Mouse (Mus musculus) lung, embryonic 14.5 days (tissue): ENCODE measurements around the gene Esrrb. TPM values are rescaled to one million over a fixed set of nuclear protein-coding genes. Genes with fewer than 3 reads are reported as not detected.
A peak's percentile ranks its signal among the peaks of the same experiment; 100 is the strongest.

ENCODE experiments used
- ATAC-seq: fragments of 200-750 bp; cut with Nextera tagmentation; 2 replicates; pipeline ENCODE4 v1.8.0; 2017; ENCODE audit warnings: mild to moderate bottlenecking, moderate TSS enrichment, moderate library complexity; ENCODE audit not compliant: insufficient read depth
- DNase-seq: peaks from one replicate; pipeline ENCODE4 v3.0.0-alpha.2; 2015
- H3K27ac ChIP-seq: fragments of 300-500 bp; sonication (generic); 2 replicates; pipeline ENCODE4 v1.5.1; 2014; ENCODE audit warnings: low read depth, mild to moderate bottlenecking, moderate library complexity
- H3K27me3 ChIP-seq: fragments of 300-500 bp; sonication (generic); 2 replicates; pipeline ENCODE4 v1.6.1; 2014; ENCODE audit warnings: low read length, control low read depth; ENCODE audit not compliant: insufficient read depth
- H3K36me3 ChIP-seq: fragments of 300-500 bp; sonication (generic); 2 replicates; pipeline ENCODE4 v1.6.1; 2014; ENCODE audit warnings: control low read depth; ENCODE audit not compliant: insufficient read depth
- H3K4me1 ChIP-seq: fragments of 300-500 bp; sonication (generic); 2 replicates; pipeline ENCODE4 v1.6.1; 2014; ENCODE audit warnings: antibody characterized with exemption, control low read depth; ENCODE audit not compliant: insufficient read depth
- H3K4me2 ChIP-seq: fragments of 300-500 bp; sonication (generic); 2 replicates; pipeline ENCODE4 v1.6.1; 2014; ENCODE audit warnings: mild to moderate bottlenecking
- H3K4me3 ChIP-seq: fragments of 300-500 bp; sonication (generic); 2 replicates; pipeline ENCODE4 v1.5.1; 2014; ENCODE audit warnings: low read depth, low read length
- H3K9ac ChIP-seq: fragments of 300-500 bp; sonication (generic); 2 replicates; pipeline ENCODE4 v1.6.1; 2014
- H3K9me3 ChIP-seq: fragments of 300-500 bp; sonication (generic); 2 replicates; pipeline ENCODE4 v1.6.1; 2016; ENCODE audit warnings: low read depth, low read length, control low read depth
- CTCF ChIP-seq: IDR thresholded peaks from 2 replicates; pipeline ENCODE4 v1.5.1; 2016; ENCODE audit warnings: antibody characterized with exemption, low read depth
- WGBS: fragments of 180-500 bp; shearing (Covaris S2); extraction: QIAGEN DNeasy Blood & Tissue Kit; methylation state at CpG from one replicate; pipeline ENCODE4 v1.1.7; 2014; 5-methylcytosine and 5-hydroxymethylcytosine counted together
- polyA plus RNA-seq: library from polyadenylated mRNA; unstranded; fragments of >200 nt; fragmentation: Nextera tagmentation; extraction: Ambion mirVana; gene quantifications from 2 replicates; pipeline ENCODE4 v1.2.1, GENCODE M21; 2014

The Esrrb gene
- polyA plus RNA-seq, 1 experiment from 2014 or later: 0.17 TPM

- ATAC-seq (no peak), DNase-seq (no peak)
- no peak overlapping the region for H3K4me2 ChIP-seq
- no peak for TF ChIP-seq CTCF
- H3K27ac ChIP-seq: no peak overlapping the region
- WGBS: 80% methylated on average over 10 of the region's 10 CpGs
- no peak overlapping the region for H3K9ac ChIP-seq
- H3K4me3 ChIP-seq: no peak overlapping the region
- no peaks in the 10 kb centered on the region for H3K4me1 ChIP-seq
- no peaks in the 10 kb centered on the region for H3K27me3 ChIP-seq
- no peaks in the 10 kb centered on the region for H3K9me3 ChIP-seq
- H3K36me3 ChIP-seq: no peaks in the 10 kb centered on the region
Observed at GRCm38 (mm10) chr12:86507741-86508140, 146.8 kb downstream of the Esrrb start.

- H3K9me3 ChIP-seq: no peaks in the 10 kb centered on the region
- ATAC-seq: no peak
- H3K4me3 ChIP-seq: no peak overlapping the region
- no peak for DNase-seq
- no peak overlapping the region for H3K9ac ChIP-seq
- H3K27me3 ChIP-seq: no peaks in the 10 kb centered on the region
- no peaks in the 10 kb centered on the region for H3K36me3 ChIP-seq
- H3K4me2 ChIP-seq: no peak overlapping the region
- H3K4me1 ChIP-seq: no peaks in the 10 kb centered on the region
- 69% methylated on average over 6 of the region's 6 CpGs for WGBS
- peak; percentile 34 for TF ChIP-seq CTCF
- H3K27ac ChIP-seq: no peak overlapping the region
Observed at GRCm38 (mm10) chr12:86508313-86508988, 147.5 kb downstream of the Esrrb start.

DNA sequence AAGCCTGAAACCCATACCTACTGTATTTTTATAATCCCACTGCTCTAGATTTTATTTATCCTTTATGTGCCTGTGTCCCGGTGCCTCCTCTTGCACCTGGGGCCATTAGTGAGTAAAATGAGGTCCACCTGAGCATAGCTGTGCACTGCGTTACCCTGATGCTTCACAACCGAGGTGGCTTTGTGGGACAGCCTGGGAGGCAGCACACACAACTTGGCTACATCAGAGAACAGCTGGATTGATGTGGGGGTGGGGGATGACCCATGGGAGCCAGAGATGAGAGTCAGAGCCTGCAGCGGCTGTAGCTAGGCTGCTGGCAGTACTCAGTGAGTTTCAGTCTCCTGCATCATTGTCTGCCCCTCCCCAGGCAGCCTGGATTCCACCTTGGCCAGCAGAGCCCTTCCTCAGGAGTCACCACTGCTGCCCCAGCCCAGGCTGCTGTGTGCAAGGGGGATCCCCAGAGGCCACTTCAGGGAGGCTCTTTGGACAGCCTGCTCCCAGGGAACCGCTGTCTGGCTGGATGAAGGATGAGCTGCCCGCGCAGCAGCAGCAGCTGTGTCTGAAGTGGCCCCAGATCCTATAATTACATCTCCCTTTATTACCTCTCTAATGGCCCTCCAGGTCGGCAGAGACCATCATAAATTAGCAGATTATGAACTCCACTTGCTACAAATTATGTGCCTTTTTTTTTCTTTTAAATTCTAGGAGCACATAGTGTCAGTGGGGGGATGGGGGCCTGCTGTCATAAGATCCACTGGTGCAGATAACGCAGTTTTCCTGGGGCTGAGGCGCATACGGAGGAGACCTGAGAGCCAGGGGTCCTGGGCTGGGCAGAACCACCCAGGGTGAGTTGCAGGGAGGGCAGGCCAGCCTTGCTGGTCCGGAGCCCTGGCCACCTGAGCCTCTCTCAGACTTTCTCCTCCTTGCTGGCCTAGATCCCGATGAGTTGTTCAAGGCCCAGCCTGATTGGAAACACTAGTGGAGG is 148.7 kb downstream of the Esrrb start:
- H3K27ac ChIP-seq: no peak overlapping the region
- no peak overlapping the region for H3K9ac ChIP-seq
- TF ChIP-seq CTCF: no peak
- DNase-seq (peak; percentile 70), ATAC-seq (peak; percentile 87; the same call in 1 of the 2 replicates)
- no peak overlapping the region for H3K4me3 ChIP-seq
- H3K9me3 ChIP-seq: no peaks in the 10 kb centered on the region
- no peaks in the 10 kb centered on the region for H3K36me3 ChIP-seq
- no peaks in the 10 kb centered on the region for H3K4me1 ChIP-seq
- 29% methylated on average over 13 of the region's 13 CpGs for WGBS
- H3K4me2 ChIP-seq: 0 out of 2 replicates have a peak overlapping the region, but pooled peaks have one; percentile 12
- H3K27me3 ChIP-seq: no peaks in the 10 kb centered on the region

DNA sequence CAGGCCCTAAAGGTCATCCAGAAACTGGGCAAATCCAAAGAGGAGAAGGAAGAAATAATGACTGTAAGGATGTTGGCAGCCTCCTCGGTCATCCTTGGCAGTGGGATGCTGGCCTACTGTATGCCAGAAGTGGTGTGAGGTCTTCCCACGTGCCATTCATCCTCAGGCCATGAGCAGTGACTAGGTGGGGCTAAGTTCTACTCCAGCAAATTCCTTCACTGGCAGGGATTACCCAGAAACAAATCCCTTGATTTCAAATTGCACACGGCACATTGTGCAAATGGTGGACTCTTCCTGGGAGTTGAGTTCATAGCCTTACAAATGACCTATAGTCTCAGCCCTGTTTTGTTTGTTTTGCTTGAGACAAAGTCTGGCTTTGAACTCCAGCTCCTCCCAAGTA is 151.4 kb downstream of the Esrrb start:
- TF ChIP-seq CTCF: no peak
- H3K4me3 ChIP-seq: no peak overlapping the region
- no peaks in the 10 kb centered on the region for H3K4me1 ChIP-seq
- H3K36me3 ChIP-seq: no peaks in the 10 kb centered on the region
- no peaks in the 10 kb centered on the region for H3K9me3 ChIP-seq
- no peaks in the 10 kb centered on the region for H3K27me3 ChIP-seq
- DNase-seq: no peak
- H3K27ac ChIP-seq: no peak overlapping the region
- H3K4me2 ChIP-seq: no peak overlapping the region
- no peak overlapping the region for H3K9ac ChIP-seq
- ATAC-seq: no peak
- 76% methylated on average over 3 of the region's 3 CpGs for WGBS

GRCm38 (mm10) chr12:86513596-86513995 is 152.7 kb downstream of the Esrrb start:
- Histone ChIP-seq H3K9me3 (no peaks in the 10 kb centered on the region), H3K4me3 (no peak overlapping the region), H3K27ac (no peak overlapping the region), H3K36me3 (no peaks in the 10 kb centered on the region), H3K4me1 (no peaks in the 10 kb centered on the region), H3K4me2 (no peak overlapping the region), H3K27me3 (no peaks in the 10 kb centered on the region), H3K9ac (no peak overlapping the region)
- ATAC-seq (no peak), DNase-seq (no peak)
- no peak for TF ChIP-seq CTCF
- 53% methylated on average over 4 of the region's 4 CpGs for WGBS

DNA sequence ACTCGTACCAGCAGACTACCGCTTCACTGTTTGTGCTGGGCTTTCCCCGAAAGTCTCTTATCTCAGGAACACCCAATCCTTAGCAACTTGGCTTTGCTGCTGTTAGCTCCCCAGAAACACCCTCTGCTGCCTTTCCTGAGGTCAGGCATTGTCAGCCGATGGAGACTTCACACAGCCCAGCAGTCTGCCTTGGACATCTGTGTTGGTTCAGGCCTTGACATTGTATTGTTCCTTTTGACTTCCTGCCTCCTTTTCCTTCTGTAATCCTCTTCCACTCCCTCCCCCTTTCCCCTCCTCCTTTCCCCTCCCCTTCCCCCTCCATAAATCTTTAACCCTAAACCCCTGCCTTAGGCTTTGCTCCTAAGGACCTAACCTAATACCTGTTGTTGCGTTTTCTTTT is 155.7 kb downstream of the Esrrb start:
- no peak for TF ChIP-seq CTCF
- peaks cover 7% of the 10 kb centered on the region; the same call in 1 of the 2 replicates for H3K27me3 ChIP-seq
- no peak overlapping the region for H3K4me3 ChIP-seq
- WGBS: 44% methylated on average over 5 of the region's 5 CpGs
- H3K9ac ChIP-seq: no peak overlapping the region
- H3K4me2 ChIP-seq: no peak overlapping the region
- no peaks in the 10 kb centered on the region for H3K4me1 ChIP-seq
- no peak overlapping the region for H3K27ac ChIP-seq
- no peak for DNase-seq
- ATAC-seq: no peak
- no peaks in the 10 kb centered on the region for H3K9me3 ChIP-seq
- H3K36me3 ChIP-seq: no peaks in the 10 kb centered on the region

DNA sequence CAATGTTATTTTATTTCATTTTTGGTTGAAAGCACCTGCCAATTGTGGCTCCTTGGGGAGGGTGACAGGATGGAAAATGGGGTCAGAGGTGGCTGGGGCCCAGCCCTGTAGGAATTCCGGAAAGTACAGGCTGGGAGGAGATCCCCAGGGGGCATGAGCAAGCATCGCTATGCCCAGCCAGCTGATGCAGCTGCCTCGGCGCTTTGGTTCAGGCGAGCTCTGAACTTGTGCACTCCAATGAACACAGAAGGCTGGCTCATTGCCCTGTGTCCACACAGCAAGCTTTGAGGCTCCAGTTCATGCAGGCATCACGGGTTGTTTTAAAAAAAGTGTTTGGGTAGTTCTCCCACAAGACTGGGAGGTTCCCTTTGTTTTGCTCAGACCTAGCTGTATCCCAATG is 156.8 kb downstream of the Esrrb start:
- H3K27me3 ChIP-seq: peaks cover 7% of the 10 kb centered on the region; the same call in 1 of the 2 replicates
- no peak overlapping the region for H3K9ac ChIP-seq
- WGBS: 50% methylated on average over 6 of the region's 6 CpGs
- H3K9me3 ChIP-seq: no peaks in the 10 kb centered on the region
- H3K4me1 ChIP-seq: no peaks in the 10 kb centered on the region
- H3K27ac ChIP-seq: no peak overlapping the region
- H3K36me3 ChIP-seq: no peaks in the 10 kb centered on the region
- no peak for ATAC-seq
- no peak for DNase-seq
- H3K4me3 ChIP-seq: no peak overlapping the region
- TF ChIP-seq CTCF: no peak
- H3K4me2 ChIP-seq: no peak overlapping the region
